Mouse (Mus musculus) midbrain, embryonic 10.5 days (tissue): ENCODE data around the gene Bcat2. TPM values are rescaled to one million over a fixed set of nuclear protein-coding genes. Genes with fewer than 3 reads are reported as not detected.

Experiments used
- DNase-seq: peaks from one replicate; pipeline ENCODE4 v3.0.0-alpha.2; 2017; ENCODE audit warnings: low spot score
- H3K27ac ChIP-seq: fragments of 300-500 bp; sonication (generic); replicated peaks from 2 replicates; pipeline ENCODE4 v1.5.1; 2016; ENCODE audit warnings: mild to moderate bottlenecking
- H3K27me3 ChIP-seq: fragments of 300-500 bp; sonication (generic); 2 replicates; pipeline ENCODE4 v1.6.1; 2016; ENCODE audit warnings: low read depth, mild to moderate bottlenecking; ENCODE audit not compliant: poor library complexity, severe bottlenecking
- H3K36me3 ChIP-seq: fragments of 300-500 bp; sonication (generic); 2 replicates; pipeline ENCODE4 v1.6.1; 2016; ENCODE audit warnings: mild to moderate bottlenecking, moderate library complexity
- H3K4me1 ChIP-seq: fragments of 300-500 bp; sonication (generic); 2 replicates; pipeline ENCODE4 v1.6.1; 2016
- H3K4me3 ChIP-seq: fragments of 300-500 bp; sonication (generic); 2 replicates; pipeline ENCODE4 v1.5.1; 2016; ENCODE audit warnings: mild to moderate bottlenecking, moderate library complexity
- H3K9me3 ChIP-seq: fragments of 300-500 bp; sonication (generic); replicated peaks from 2 replicates; pipeline ENCODE4 v1.6.1; 2016; ENCODE audit warnings: mild to moderate bottlenecking
- WGBS: fragments of 180-500 bp; shearing (Covaris S2); methylation state at CpG from one replicate; pipeline ENCODE4 v1.1.7; 2016; 5-methylcytosine and 5-hydroxymethylcytosine counted together
- polyA plus RNA-seq: library from polyadenylated mRNA; unstranded; fragments of >200 nt; fragmentation: Nextera tagmentation; extraction: Ambion mirVana; gene quantifications from 2 replicates; pipeline ENCODE4 v1.2.1, GENCODE M21; 2016

Bcat2 gene
- polyA plus RNA-seq, 1 experiment from 2014 or later = 38.2 TPM

DNA sequence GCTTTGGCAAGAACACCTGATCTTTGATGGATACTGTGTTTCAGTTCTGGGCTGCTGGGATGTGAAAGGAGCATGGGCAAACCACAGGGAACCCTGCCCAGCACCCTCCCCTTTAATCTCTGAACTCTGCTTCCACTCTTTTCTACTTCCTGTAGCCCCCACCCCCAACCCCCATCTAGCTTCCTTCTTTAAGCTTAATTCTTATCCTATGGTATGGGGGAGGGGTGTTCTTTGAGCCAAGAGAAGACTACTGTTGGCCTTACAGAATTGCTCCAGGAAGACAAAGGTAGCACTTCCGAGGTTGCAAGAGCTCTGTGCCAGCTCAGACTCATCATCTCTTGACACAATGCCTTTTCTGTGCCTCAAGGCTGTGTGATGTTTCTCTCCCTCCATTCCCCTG is 2.0 kb downstream of the Bcat2 start:
- H3K36me3 ChIP-seq = peaks cover 19% of the 10 kb centered on the region
- DNase-seq = no peak
- H3K27me3 ChIP-seq = no peaks in the 10 kb centered on the region
- no peaks in the 10 kb centered on the region for H3K9me3 ChIP-seq
- peaks cover 44% of the 10 kb centered on the region for H3K4me1 ChIP-seq
- no peak overlapping the region for H3K4me3 ChIP-seq
- 67% methylated on average over 1 of the region's 1 CpGs for WGBS
- H3K27ac ChIP-seq = no peak overlapping the region

DNA sequence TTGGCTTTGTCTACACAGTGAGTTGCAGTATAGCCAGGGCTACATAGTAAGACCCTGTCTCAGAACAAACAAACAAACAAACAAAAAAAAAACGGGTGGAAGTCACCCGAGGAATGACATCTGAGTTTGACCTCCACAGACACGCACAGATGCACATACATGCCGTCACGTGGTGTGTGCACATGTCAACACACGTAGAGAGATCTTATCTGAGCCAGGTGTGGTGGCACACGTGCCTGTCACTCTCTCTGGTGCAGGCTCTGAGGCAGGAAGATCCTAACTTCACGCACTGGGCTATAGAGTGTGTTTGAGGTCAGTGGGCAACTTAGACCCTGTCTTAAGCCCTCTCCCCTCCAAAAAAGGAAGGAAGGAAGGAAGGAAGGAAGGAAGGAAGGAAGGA is 4.0 kb downstream of the Bcat2 start:
- 88% methylated on average over 8 of the region's 8 CpGs for WGBS
- H3K27ac ChIP-seq = no peak overlapping the region
- H3K27me3 ChIP-seq = no peaks in the 10 kb centered on the region
- no peak overlapping the region for H3K4me3 ChIP-seq
- H3K36me3 ChIP-seq = peaks cover 35% of the 10 kb centered on the region
- peaks cover 28% of the 10 kb centered on the region for H3K4me1 ChIP-seq
- DNase-seq = no peak
- H3K9me3 ChIP-seq = no peaks in the 10 kb centered on the region

DNA sequence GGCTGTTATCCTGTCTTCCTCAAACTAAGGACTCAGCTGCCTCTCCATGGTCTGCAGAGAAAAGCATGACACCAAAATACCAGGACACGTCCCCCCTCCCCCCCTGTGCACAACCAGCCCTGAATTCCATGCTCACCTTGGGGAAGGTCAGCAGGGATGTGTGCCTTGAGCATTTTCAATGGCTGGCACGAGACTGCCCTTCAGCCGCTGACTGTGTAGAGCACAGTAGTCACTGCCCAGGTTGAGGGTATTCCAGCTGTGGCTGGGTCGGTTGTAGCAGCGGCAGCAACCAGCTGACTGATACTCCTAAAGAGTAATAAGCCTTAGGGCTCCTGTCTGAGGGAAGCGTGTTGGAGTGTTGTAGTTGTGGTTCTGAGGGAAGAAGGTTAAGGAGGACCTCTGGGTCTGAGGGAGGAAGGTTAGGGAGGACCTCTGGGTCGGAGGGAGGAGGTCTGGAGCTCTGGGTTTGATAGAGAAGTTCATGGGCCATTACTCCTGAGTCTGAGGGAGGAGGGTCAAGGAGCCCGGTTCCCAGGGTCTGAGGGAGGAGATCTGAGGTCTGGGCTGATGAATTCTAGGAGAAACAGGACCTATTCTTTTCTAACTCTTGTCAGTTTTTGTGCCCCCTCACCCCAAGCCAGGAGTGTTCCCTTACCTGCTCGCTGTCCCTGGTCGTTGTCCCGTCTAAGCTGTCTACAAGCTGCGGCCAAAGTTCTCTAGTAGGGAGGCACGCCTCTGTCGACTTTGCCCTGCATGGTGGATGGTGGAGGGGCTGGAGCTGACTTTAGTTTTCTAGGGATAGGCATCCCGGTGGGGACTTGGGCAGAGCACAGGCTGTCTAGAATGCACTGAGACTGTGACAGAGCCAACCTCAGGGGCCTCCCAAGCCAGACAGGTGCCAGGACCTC is 4.8 kb downstream of the Bcat2 start:
- H3K4me3 ChIP-seq = no peak overlapping the region
- no peaks in the 10 kb centered on the region for H3K9me3 ChIP-seq
- no peak for DNase-seq
- H3K27me3 ChIP-seq = no peaks in the 10 kb centered on the region
- no peak overlapping the region for H3K27ac ChIP-seq
- WGBS = 86% methylated on average over 15 of the region's 15 CpGs
- H3K36me3 ChIP-seq = peaks cover 37% of the 10 kb centered on the region
- peaks cover 25% of the 10 kb centered on the region for H3K4me1 ChIP-seq

DNA sequence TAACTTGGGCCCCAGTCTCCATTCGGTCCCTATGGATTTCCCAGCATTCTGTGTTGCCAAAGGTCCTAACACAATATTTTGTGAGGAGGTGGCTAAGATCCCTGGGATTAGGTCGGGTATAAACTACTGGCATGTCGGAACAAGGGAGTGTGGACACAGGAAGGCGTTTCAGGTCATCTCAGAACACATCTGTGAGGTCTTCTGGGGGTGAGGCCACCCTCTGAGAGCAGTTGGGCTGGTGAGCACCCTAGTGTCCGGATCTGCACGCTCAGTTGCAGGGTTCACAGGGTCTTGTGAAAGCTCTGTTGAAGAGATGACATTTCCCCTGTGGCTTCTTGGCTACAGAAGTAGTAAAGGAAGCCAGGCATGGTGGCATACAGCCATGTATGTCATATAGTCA is 16.0 kb downstream of the Bcat2 start:
- 90% methylated on average over 6 of the region's 6 CpGs for WGBS
- H3K36me3 ChIP-seq = peaks cover 29% of the 10 kb centered on the region
- peaks cover 12% of the 10 kb centered on the region for H3K4me1 ChIP-seq
- H3K27me3 ChIP-seq = no peaks in the 10 kb centered on the region
- H3K27ac ChIP-seq = no peak overlapping the region
- H3K9me3 ChIP-seq = no peaks in the 10 kb centered on the region
- no peak for DNase-seq
- H3K4me3 ChIP-seq = no peak overlapping the region

DNA sequence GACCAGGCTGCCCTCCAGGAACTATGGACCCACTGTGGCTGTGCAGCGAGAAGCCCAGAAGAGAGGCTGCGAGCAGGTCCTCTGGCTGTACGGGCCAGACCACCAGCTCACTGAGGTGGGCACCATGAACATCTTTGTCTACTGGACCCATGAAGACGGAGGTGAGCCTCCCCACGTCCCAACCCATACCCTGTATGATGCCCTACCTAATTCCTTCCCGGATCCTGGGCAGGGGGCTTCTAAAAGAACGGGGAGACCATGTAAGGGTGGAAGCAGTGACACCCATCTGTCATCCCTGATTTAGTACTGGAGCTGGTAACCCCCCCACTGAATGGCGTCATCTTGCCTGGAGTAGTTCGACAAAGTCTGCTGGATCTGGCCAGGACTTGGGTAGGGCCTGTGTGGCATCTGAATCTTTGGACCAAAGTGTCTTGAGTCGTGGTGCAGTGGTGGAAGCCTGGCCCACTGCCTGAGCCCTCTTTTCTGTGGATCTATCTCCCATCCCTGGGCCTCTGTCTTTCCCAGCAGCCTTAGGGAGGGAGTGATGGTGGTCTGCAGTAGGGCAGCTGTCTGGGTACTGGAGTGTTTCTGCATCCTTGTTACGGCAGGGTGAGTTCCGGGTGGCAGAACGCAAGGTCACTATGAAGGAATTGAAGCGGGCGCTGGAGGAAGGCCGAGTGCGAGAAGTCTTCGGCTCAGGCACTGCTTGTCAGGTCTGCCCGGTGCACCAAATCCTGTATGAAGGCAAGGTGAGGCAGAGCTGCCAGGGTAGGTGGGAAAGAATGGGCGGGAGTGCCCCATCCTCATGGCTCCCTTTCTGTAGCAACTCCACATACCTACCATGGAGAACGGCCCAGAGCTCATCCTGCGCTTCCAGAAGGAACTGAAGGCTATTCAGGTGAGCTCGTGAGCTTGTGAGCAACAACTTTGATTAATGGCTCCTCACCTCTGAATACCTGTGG is 18.0 kb downstream of the Bcat2 start:
- H3K27ac ChIP-seq = no peak overlapping the region; the same call in 1 of the 2 replicates
- H3K36me3 ChIP-seq = peaks cover 28% of the 10 kb centered on the region
- H3K4me1 ChIP-seq = peaks cover 12% of the 10 kb centered on the region
- 92% methylated on average over 23 of the region's 23 CpGs for WGBS
- H3K4me3 ChIP-seq = no peak overlapping the region
- H3K9me3 ChIP-seq = no peaks in the 10 kb centered on the region
- H3K27me3 ChIP-seq = no peaks in the 10 kb centered on the region
- no peak for DNase-seq

DNA sequence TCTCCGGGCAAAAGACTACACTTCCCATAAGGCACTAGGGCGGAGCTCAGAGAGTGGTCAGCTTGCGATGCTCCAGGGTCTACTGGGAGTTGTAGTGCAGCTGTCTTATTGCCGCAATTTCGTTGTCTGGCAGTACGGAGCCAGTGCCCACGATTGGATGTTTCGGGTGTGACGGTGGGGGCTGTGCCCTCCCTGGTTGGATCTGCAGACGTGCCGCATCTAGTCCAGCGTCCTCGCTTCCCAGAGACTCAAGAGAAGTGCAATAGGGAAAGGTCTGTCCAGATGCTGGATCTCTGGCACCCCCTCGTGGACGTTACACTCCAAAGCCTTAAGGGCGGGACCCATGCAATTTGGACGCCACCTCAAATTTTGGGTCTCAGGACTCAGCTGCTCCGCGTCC is 19.2 kb downstream of the Bcat2 start:
- DNase-seq = peak; percentile 91
- H3K4me3 ChIP-seq = peak overlapping the region; percentile 45
- peak overlapping the region; percentile 67 for H3K27ac ChIP-seq
- H3K27me3 ChIP-seq = no peaks in the 10 kb centered on the region
- H3K9me3 ChIP-seq = no peaks in the 10 kb centered on the region
- peaks cover 12% of the 10 kb centered on the region for H3K4me1 ChIP-seq
- 8% methylated on average over 19 of the region's 19 CpGs for WGBS
- peaks cover 26% of the 10 kb centered on the region for H3K36me3 ChIP-seq

DNA sequence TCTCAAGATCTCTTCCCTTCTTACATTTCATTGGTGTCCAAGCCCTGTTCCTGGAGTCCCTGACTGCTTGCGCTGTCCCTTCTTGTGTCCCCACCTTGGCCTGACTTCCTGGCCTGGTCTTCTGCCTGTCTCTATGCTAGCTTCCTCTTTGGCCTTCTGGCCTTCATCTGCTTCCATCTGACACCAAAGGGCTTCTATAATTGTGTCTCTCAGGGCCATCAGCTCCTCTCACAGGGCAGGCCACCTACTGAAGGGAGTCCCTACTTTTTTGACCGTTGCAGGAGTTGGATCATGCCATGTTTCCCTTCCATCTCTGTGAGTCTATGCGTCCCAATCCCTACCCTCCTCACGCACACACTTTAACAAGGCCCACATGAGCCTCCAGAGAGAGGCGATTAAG is 19.9 kb downstream of the Bcat2 start:
- Histone ChIP-seq H3K9me3 (no peaks in the 10 kb centered on the region), H3K4me1 (peaks cover 12% of the 10 kb centered on the region), H3K27ac (peak overlapping the region; percentile 67), H3K4me3 (0 out of 2 replicates have a peak overlapping the region, but pooled peaks have one; percentile 45), H3K27me3 (no peaks in the 10 kb centered on the region), H3K36me3 (peaks cover 21% of the 10 kb centered on the region)
- 95% methylated on average over 5 of the region's 5 CpGs for WGBS
- no peak for DNase-seq

DNA sequence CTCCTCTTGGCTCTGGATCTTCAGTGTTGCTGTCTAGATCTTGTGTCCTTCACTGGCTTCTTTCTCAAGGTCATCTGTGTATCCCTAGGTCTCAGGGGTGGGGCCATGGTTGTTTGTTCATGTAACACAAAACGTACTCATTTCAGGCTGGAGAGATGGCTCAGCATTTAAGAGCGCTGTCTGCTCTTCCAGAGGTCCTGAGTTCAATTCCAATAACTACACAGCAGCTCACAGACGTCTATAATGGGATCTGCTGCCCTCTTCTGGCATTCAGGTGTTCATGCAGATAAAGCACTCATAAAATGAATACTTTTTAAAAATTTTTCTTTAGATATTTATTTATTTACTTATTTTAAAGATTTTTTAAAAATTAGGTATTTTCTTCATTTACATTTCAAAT is 20.9 kb downstream of the Bcat2 start:
- Histone ChIP-seq H3K27ac (no peak overlapping the region), H3K36me3 (peaks cover 11% of the 10 kb centered on the region), H3K27me3 (no peaks in the 10 kb centered on the region), H3K4me3 (no peak overlapping the region), H3K4me1 (peaks cover 12% of the 10 kb centered on the region), H3K9me3 (no peaks in the 10 kb centered on the region)
- no peak for DNase-seq
- WGBS = 64% methylated on average over 3 of the region's 3 CpGs

DNA sequence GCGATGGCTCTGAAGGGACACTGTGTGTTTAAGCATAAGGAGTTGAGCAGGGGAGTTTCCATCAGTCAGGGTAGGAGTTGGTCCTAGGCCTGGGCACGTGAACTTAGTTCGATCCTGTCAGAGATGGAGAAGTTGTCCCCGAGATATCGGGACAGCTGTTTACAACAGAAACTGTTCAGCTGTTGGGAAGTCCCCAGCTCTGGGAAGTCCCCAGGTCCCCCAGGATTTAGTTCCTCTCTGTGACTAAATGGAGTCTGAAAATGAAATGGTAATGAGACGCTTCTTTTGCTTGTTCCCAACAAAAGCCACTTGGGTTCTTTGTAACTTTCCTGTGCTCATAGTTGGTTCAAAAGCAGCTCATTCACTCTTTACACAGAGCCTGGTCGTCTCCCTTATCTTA is 21.9 kb downstream of the Bcat2 start:
- Histone ChIP-seq H3K9me3 (no peaks in the 10 kb centered on the region), H3K4me3 (no peak overlapping the region), H3K27me3 (no peaks in the 10 kb centered on the region), H3K27ac (no peak overlapping the region), H3K36me3 (peaks cover 6% of the 10 kb centered on the region; the same call in 1 of the 2 replicates), H3K4me1 (peaks cover 12% of the 10 kb centered on the region)
- 87% methylated on average over 7 of the region's 7 CpGs for WGBS
- no peak for DNase-seq

DNA sequence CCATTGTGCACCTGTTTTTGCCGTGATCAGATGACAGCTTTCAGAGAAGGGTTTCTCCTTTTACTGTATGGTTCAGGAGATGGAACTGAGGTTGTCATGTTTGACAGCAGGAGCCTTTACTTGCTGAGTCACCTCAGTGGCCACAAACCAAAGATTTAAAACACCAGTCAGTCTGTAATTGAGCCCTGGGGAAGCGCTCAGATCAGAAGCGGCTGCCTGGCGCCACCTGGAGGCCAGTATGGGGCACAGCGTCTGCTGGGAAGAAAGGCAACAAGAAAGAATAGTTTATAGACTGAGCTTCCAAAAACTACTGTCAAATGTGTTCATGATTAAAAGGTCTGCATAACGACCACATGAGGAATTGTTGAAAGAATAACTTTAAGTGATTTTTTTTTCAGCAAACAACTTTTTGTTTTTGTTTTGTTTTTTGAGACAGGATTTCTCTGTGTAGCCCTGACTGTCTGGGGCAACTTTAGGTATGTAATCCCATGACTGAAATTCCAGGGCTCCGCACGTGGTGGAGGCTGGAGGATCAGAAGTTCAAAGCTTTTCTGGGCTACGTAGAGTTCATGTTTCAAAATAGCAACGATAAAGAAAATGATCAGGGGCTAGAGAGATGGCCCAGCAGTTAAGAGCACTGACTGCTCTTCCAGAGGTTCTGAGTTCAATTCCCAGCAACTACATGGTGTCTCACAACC is 23.3 kb downstream of the Bcat2 start:
- Histone ChIP-seq H3K4me1 (peaks cover 12% of the 10 kb centered on the region), H3K4me3 (no peak overlapping the region), H3K27ac (no peak overlapping the region), H3K36me3 (no peaks in the 10 kb centered on the region), H3K27me3 (no peaks in the 10 kb centered on the region), H3K9me3 (no peaks in the 10 kb centered on the region)
- DNase-seq = peak; percentile 65
- 26% methylated on average over 10 of the region's 10 CpGs for WGBS

DNA sequence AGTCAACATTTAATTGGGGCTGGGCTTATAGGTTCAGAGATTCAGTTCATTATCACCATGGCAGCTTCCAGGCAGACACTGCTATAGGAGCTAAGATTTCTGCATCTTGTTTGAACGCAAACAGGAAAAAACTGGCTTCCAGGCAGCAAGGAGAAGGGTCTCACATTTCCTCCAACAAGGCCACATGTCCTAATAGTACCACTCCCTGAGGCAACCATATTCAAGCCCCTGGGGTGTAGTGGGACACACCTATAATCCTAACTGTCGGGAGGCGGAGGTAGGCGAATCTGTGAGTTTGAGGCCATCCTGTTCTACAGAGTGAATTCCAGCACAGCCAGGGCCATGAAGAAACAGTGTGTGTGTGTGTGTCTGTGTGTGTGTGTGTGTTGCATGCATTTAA is 25.2 kb downstream of the Bcat2 start:
- no peaks in the 10 kb centered on the region for H3K27me3 ChIP-seq
- H3K9me3 ChIP-seq = no peaks in the 10 kb centered on the region
- H3K36me3 ChIP-seq = no peaks in the 10 kb centered on the region
- no peak overlapping the region for H3K27ac ChIP-seq
- peaks cover 7% of the 10 kb centered on the region for H3K4me1 ChIP-seq
- no peak for DNase-seq
- 85% methylated on average over 4 of the region's 4 CpGs for WGBS
- H3K4me3 ChIP-seq = no peak overlapping the region

DNA sequence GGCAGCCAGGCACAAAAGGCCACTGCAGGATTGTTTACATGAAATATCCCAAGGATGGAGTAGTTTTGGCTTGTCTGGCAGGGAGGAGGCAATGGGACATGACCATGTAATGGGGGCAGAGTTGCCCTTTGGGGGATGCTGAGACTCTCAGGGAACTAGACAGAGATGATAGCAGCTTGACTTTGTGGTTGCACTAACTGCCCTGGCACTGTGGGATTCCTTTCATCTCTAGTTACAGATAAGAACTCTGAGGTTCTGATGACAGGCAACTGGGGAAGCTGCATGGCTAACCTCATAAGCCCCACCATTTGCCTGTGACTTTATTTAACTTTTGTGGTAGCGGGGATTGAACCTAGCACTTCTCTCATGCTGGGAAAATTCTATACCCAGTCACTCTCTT is 26.2 kb downstream of the Bcat2 start:
- Histone ChIP-seq H3K4me1 (peaks cover 7% of the 10 kb centered on the region), H3K27ac (no peak overlapping the region), H3K4me3 (no peak overlapping the region), H3K27me3 (no peaks in the 10 kb centered on the region), H3K36me3 (no peaks in the 10 kb centered on the region), H3K9me3 (no peaks in the 10 kb centered on the region)
- DNase-seq = no peak
- WGBS = 70% methylated on average over 1 of the region's 1 CpGs
